Mouse (Mus musculus) embryonic facial prominence, embryonic 14.5 days (tissue): ENCODE data around the gene Carnmt1. TPM values are rescaled to one million over a fixed set of nuclear protein-coding genes. Genes with fewer than 3 reads are reported as not detected.
A peak's percentile ranks its signal among the peaks of the same experiment; 100 is the strongest.

Experiments
- ATAC-seq: fragments of 200-750 bp; cut with Nextera tagmentation; 2 replicates; pipeline ENCODE4 v1.8.0; 2017; ENCODE audit warnings: low read depth, moderate number of reproducible peaks, moderate TSS enrichment
- DNase-seq: peaks from one replicate; pipeline ENCODE4 v3.0.0-alpha.2; 2015; ENCODE audit warnings: low spot score
- H3K27ac ChIP-seq: fragments of 300-500 bp; sonication (generic); replicated peaks from 2 replicates; pipeline ENCODE4 v1.5.1; 2014; ENCODE audit warnings: low read depth, mild to moderate bottlenecking, low read length, moderate library complexity
- H3K27me3 ChIP-seq: fragments of 300-500 bp; sonication (generic); replicated peaks from 2 replicates; pipeline ENCODE4 v1.6.1; 2014; ENCODE audit warnings: low read length; ENCODE audit not compliant: control insufficient read depth, insufficient read depth
- H3K36me3 ChIP-seq: fragments of 300-500 bp; sonication (generic); 2 replicates; pipeline ENCODE4 v1.6.1; 2014; ENCODE audit warnings: low read length, mixed read lengths; ENCODE audit not compliant: control insufficient read depth, insufficient read depth
- H3K4me1 ChIP-seq: fragments of 300-500 bp; sonication (generic); 2 replicates; pipeline ENCODE4 v1.6.1; 2014; ENCODE audit warnings: antibody characterized with exemption, low read length; ENCODE audit not compliant: control insufficient read depth, insufficient read depth
- H3K4me2 ChIP-seq: fragments of 300-500 bp; sonication (generic); 2 replicates; pipeline ENCODE4 v1.6.1; 2014; ENCODE audit warnings: low read depth, mild to moderate bottlenecking, low read length, moderate library complexity, mixed read lengths
- H3K4me3 ChIP-seq: fragments of 300-500 bp; sonication (generic); 2 replicates; pipeline ENCODE4 v1.5.1; 2014; ENCODE audit warnings: low read depth, mild to moderate bottlenecking, low read length
- H3K9ac ChIP-seq: fragments of 300-500 bp; sonication (generic); 2 replicates; pipeline ENCODE4 v1.6.1; 2014; ENCODE audit warnings: low read depth, mild to moderate bottlenecking, low read length, moderate library complexity, mixed read lengths
- H3K9me3 ChIP-seq: fragments of 300-500 bp; sonication (generic); 2 replicates; pipeline ENCODE4 v1.6.1; 2016; ENCODE audit warnings: low read length; ENCODE audit not compliant: control insufficient read depth
- WGBS: fragments of 180-500 bp; shearing (Covaris S2); extraction: QIAGEN DNeasy Blood & Tissue Kit; methylation state at CpG from one replicate; pipeline ENCODE4 v1.1.7; 2014; 5-methylcytosine and 5-hydroxymethylcytosine counted together
- polyA plus RNA-seq: library from polyadenylated mRNA; unstranded; fragments of >200 nt; fragmentation: Nextera tagmentation; extraction: Ambion mirVana; gene quantifications from 2 replicates; pipeline ENCODE4 v1.2.1, GENCODE M21; 2014

Carnmt1 gene
- polyA plus RNA-seq, 1 experiment from 2014 or later, result 40.2 TPM

- no peaks in the 10 kb centered on the region for H3K9me3 ChIP-seq
- no peak overlapping the region for H3K4me2 ChIP-seq
- H3K4me1 ChIP-seq, result no peaks in the 10 kb centered on the region
- ATAC-seq (no peak), DNase-seq (no peak)
- H3K4me3 ChIP-seq, result no peak overlapping the region
- WGBS, result 92% methylated on average over 4 of the region's 4 CpGs
- no peaks in the 10 kb centered on the region for H3K36me3 ChIP-seq
- no peak overlapping the region for H3K9ac ChIP-seq
- no peaks in the 10 kb centered on the region for H3K27me3 ChIP-seq
- H3K27ac ChIP-seq, result no peak overlapping the region
Observed at GRCm38 (mm10) chr19:18735901-18736300, 65.3 kb downstream of the Carnmt1 start.

- ATAC-seq (no peak), DNase-seq (no peak)
- 87% methylated on average over 7 of the region's 7 CpGs for WGBS
- Histone ChIP-seq H3K9ac (no peak overlapping the region), H3K4me2 (no peak overlapping the region), H3K27me3 (no peaks in the 10 kb centered on the region), H3K27ac (no peak overlapping the region), H3K4me3 (no peak overlapping the region), H3K4me1 (no peaks in the 10 kb centered on the region), H3K36me3 (no peaks in the 10 kb centered on the region), H3K9me3 (no peaks in the 10 kb centered on the region)
Observed at GRCm38 (mm10) chr19:18739146-18739545, 68.6 kb downstream of the Carnmt1 start.

GRCm38 (mm10) chr19:18743946-18744345, 73.4 kb downstream of the Carnmt1 start:
- H3K27me3 ChIP-seq, result no peaks in the 10 kb centered on the region
- H3K4me2 ChIP-seq, result no peak overlapping the region
- ATAC-seq, result no peak
- H3K9me3 ChIP-seq, result no peaks in the 10 kb centered on the region
- no peak overlapping the region for H3K27ac ChIP-seq
- no peak overlapping the region for H3K4me3 ChIP-seq
- no peak for DNase-seq
- no peak overlapping the region for H3K9ac ChIP-seq
- no peaks in the 10 kb centered on the region for H3K4me1 ChIP-seq
- no peaks in the 10 kb centered on the region for H3K36me3 ChIP-seq
- WGBS, result 66% methylated on average over 5 of the region's 5 CpGs

- Histone ChIP-seq H3K4me1 (no peaks in the 10 kb centered on the region), H3K27ac (no peak overlapping the region), H3K4me2 (no peak overlapping the region), H3K9ac (no peak overlapping the region), H3K27me3 (0 out of 2 replicates have a peak, but pooled peaks cover 12% of the 10 kb centered on the region), H3K36me3 (no peaks in the 10 kb centered on the region), H3K9me3 (no peaks in the 10 kb centered on the region), H3K4me3 (no peak overlapping the region)
- ATAC-seq (no peak), DNase-seq (no peak)
- 86% methylated on average over 5 of the region's 5 CpGs for WGBS
Observed at GRCm38 (mm10) chr19:18746576-18747340, 76.2 kb downstream of the Carnmt1 start.

- DNase-seq (no peak), ATAC-seq (no peak)
- no peak overlapping the region for H3K9ac ChIP-seq
- H3K4me3 ChIP-seq, result no peak overlapping the region
- H3K4me2 ChIP-seq, result no peak overlapping the region
- H3K27me3 ChIP-seq, result 0 out of 2 replicates have a peak, but pooled peaks cover 12% of the 10 kb centered on the region
- 91% methylated on average over 4 of the region's 4 CpGs for WGBS
- H3K9me3 ChIP-seq, result no peaks in the 10 kb centered on the region
- H3K4me1 ChIP-seq, result no peaks in the 10 kb centered on the region
- no peaks in the 10 kb centered on the region for H3K36me3 ChIP-seq
- H3K27ac ChIP-seq, result no peak overlapping the region
Observed at GRCm38 (mm10) chr19:18747379-18747778, 76.8 kb downstream of the Carnmt1 start.

- DNase-seq, result no peak
- H3K27me3 ChIP-seq, result 0 out of 2 replicates have a peak, but pooled peaks cover 12% of the 10 kb centered on the region
- 7% methylated on average over 40 of the region's 41 CpGs for WGBS
- peak within 1 kb of the TSS; percentile 43 for H3K4me3 ChIP-seq
- ATAC-seq, result no peak
- no peaks in the 10 kb centered on the region for H3K36me3 ChIP-seq
- H3K4me2 ChIP-seq, result peak within 1 kb of the TSS; percentile 73
- no peak within 1 kb of the TSS for H3K27ac ChIP-seq
- no peaks in the 10 kb centered on the region for H3K9me3 ChIP-seq
- H3K4me1 ChIP-seq, result no peaks in the 10 kb centered on the region
- peak within 1 kb of the TSS; percentile 57 for H3K9ac ChIP-seq
Observed at GRCm38 (mm10) chr19:18749598-18750339, 79.2 kb downstream of the Carnmt1 start, which contains the start of gene Trpm6. TSS of gene Trpm6 (plus strand) at chr19:18749983.

Other genes starting within 250 kb of the Carnmt1 start
- gene Ostf1, start 38.9 kb upstream of the Carnmt1 start, polyA plus RNA-seq, result 105 and 116 TPM in 2 replicates
- gene Nmrk1, start 38.8 kb upstream of the Carnmt1 start, polyA plus RNA-seq, result 8.6 and 9.8 TPM in 2 replicates
- 29.0 and 32.1 TPM in 2 replicates for gene D030056L22Rik, start 42.4 kb downstream of the Carnmt1 start, polyA plus RNA-seq
- 0.35 and 0.48 TPM in 2 replicates for gene Trpm6, start 79.2 kb downstream of the Carnmt1 start, polyA plus RNA-seq